Mouse (Mus musculus): ENCODE results near the gene Etfdh. TPM values are rescaled to one million over a fixed set of nuclear protein-coding genes. Genes with fewer than 3 reads are reported as not detected.
A peak's percentile ranks its signal among the peaks of the same experiment; 100 is the strongest.
"Not testable (repeated sequence)": the region's sequence is repeated elsewhere in the genome, so short reads cannot be mapped to it uniquely, and the experiment has no call there.

Gene Etfdh
- polyA plus RNA-seq, 1 experiment from 2014 or later = 38.8 TPM

- peak overlapping the region; percentile 39; the same call in 1 of the 2 replicates for H3K27ac ChIP-seq
- DNase-seq (no peak), ATAC-seq (ENCODE audit: low read depth) (no peak)
- H3K4me2 ChIP-seq = no peak overlapping the region
- peaks cover 86% of the 10 kb centered on the region for H3K4me1 ChIP-seq (replicated peaks)
- WGBS (ENCODE audit: insufficient replicate concordance) = 41% methylated on average over 5 of the region's 5 CpGs
- no peaks in the 10 kb centered on the region for H3K27me3 ChIP-seq
- H3K4me3 ChIP-seq (replicated peaks) = no peak overlapping the region
- no peak overlapping the region for H3K9ac ChIP-seq
- H3K9me3 ChIP-seq (replicated peaks) = no peaks in the 10 kb centered on the region
- H3K36me3 ChIP-seq = no peaks in the 10 kb centered on the region
Observed at GRCm38 (mm10) chr3:79576865-79577264, 52.4 kb downstream of the Etfdh start.

DNA sequence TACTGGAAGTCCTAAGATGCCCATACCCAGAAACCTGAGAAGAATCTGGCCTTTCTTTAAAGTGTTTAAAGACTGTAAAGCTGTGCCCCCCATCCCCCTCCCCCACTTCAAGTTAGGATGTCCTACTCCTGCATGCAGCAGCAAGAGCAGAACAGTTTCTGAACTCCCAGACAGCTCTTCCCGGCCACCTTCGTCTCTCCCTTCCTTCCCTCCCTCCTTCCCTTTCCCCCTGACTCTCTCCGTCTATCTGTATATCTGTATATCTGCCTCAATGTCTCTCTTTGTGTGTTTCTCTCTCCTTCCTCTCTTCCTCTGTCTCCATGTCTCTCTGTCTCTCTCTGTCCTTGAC is 52.9 kb downstream of the Etfdh start:
- ATAC-seq (ENCODE audit: low read depth) = no peak
- H3K4me2 ChIP-seq = no peak overlapping the region
- 24% methylated on average over 3 of the region's 3 CpGs for WGBS (ENCODE audit: insufficient replicate concordance)

GRCm38 (mm10) chr3:79575576-79576467 is 53.5 kb downstream of the Etfdh start:
- ATAC-seq (ENCODE audit: low read depth) = no peak
- Histone ChIP-seq H3K9ac (0 out of 2 replicates have a peak overlapping the region, but pooled peaks have one; percentile 31), H3K4me2 (no peak overlapping the region), H3K27me3 (no peaks in the 10 kb centered on the region), H3K4me3 (replicated peaks) (no peak overlapping the region), H3K27ac (peak overlapping the region; percentile 96), H3K9me3 (replicated peaks) (no peaks in the 10 kb centered on the region), H3K36me3 (no peaks in the 10 kb centered on the region), H3K4me1 (replicated peaks) (peaks cover 76% of the 10 kb centered on the region)
- no peak for DNase-seq
- 58% methylated on average over 10 of the region's 10 CpGs for WGBS (ENCODE audit: insufficient replicate concordance)

More for the DNA sequence above, 52.9 kb downstream of the Etfdh start:
- H3K9ac ChIP-seq = no peak overlapping the region
- H3K27me3 ChIP-seq = no peaks in the 10 kb centered on the region
- H3K36me3 ChIP-seq = no peaks in the 10 kb centered on the region
- no peaks in the 10 kb centered on the region for H3K9me3 ChIP-seq (replicated peaks)
- no peak overlapping the region for H3K4me3 ChIP-seq (replicated peaks)
- no peak for DNase-seq
- peak overlapping the region; percentile 39; the same call in 1 of the 2 replicates for H3K27ac ChIP-seq
- peaks cover 82% of the 10 kb centered on the region for H3K4me1 ChIP-seq (replicated peaks)

GRCm38 (mm10) chr3:79574336-79574735 is 55.0 kb downstream of the Etfdh start:
- no peaks in the 10 kb centered on the region for H3K9me3 ChIP-seq (replicated peaks)
- 22% methylated on average over 3 of the region's 3 CpGs for WGBS (ENCODE audit: insufficient replicate concordance)
- DNase-seq = peak; percentile 70
- peak; percentile 97 for ATAC-seq (ENCODE audit: low read depth)
- H3K9ac ChIP-seq = peak overlapping the region; percentile 63; the same call in 1 of the 2 replicates
- H3K27me3 ChIP-seq = no peaks in the 10 kb centered on the region
- peak overlapping the region; percentile 96 for H3K27ac ChIP-seq
- H3K36me3 ChIP-seq = no peaks in the 10 kb centered on the region
- H3K4me3 ChIP-seq (replicated peaks) = no peak overlapping the region
- peak overlapping the region; percentile 63 for H3K4me2 ChIP-seq
- peaks cover 66% of the 10 kb centered on the region for H3K4me1 ChIP-seq (replicated peaks)

GRCm38 (mm10) chr3:79573376-79573775 is 55.9 kb downstream of the Etfdh start:
- not testable (repeated sequence) for ATAC-seq (ENCODE audit: low read depth)
- Histone ChIP-seq H3K4me1 (replicated peaks) (peaks cover 67% of the 10 kb centered on the region), H3K27ac (peak overlapping the region; percentile 4; the same call in 1 of the 2 replicates)

GRCm38 (mm10) chr3:79572399-79572798 is 56.9 kb downstream of the Etfdh start:
- no peak for DNase-seq
- Histone ChIP-seq H3K9me3 (replicated peaks) (no peaks in the 10 kb centered on the region), H3K27ac (peak overlapping the region; percentile 4; the same call in 1 of the 2 replicates), H3K4me2 (no peak overlapping the region), H3K4me1 (replicated peaks) (peaks cover 60% of the 10 kb centered on the region), H3K9ac (no peak overlapping the region), H3K36me3 (no peaks in the 10 kb centered on the region), H3K4me3 (replicated peaks) (no peak overlapping the region), H3K27me3 (no peaks in the 10 kb centered on the region)
- WGBS (ENCODE audit: insufficient replicate concordance) = 63% methylated on average over 3 of the region's 3 CpGs
- ATAC-seq (ENCODE audit: low read depth) = no peak

More at GRCm38 (mm10) chr3:79573376-79573775, 55.9 kb downstream of the Etfdh start:
- not testable (repeated sequence) for H3K9me3 ChIP-seq (replicated peaks); H3K36me3 ChIP-seq; H3K9ac ChIP-seq; H3K4me2 ChIP-seq; DNase-seq; H3K4me3 ChIP-seq (replicated peaks); H3K27me3 ChIP-seq
- WGBS (ENCODE audit: insufficient replicate concordance) = 86% methylated on average over 5 of the region's 5 CpGs

GRCm38 (mm10) chr3:79569351-79569681 is 60.0 kb downstream of the Etfdh start:
- no peak overlapping the region for H3K4me3 ChIP-seq (replicated peaks)
- H3K9me3 ChIP-seq (replicated peaks) = no peaks in the 10 kb centered on the region
- no peaks in the 10 kb centered on the region for H3K27me3 ChIP-seq
- no peaks in the 10 kb centered on the region for H3K36me3 ChIP-seq
- peak overlapping the region; percentile 95; the same call in 1 of the 2 replicates for H3K27ac ChIP-seq
- H3K9ac ChIP-seq = no peak overlapping the region
- H3K4me2 ChIP-seq = no peak overlapping the region
- ATAC-seq (ENCODE audit: low read depth) (no peak), DNase-seq (no peak)
- H3K4me1 ChIP-seq (replicated peaks) = peaks cover 61% of the 10 kb centered on the region
- WGBS (ENCODE audit: insufficient replicate concordance) = 76% methylated on average over 3 of the region's 3 CpGs

GRCm38 (mm10) chr3:79568629-79569350 is 60.5 kb downstream of the Etfdh start:
- no peaks in the 10 kb centered on the region for H3K27me3 ChIP-seq
- H3K4me3 ChIP-seq (replicated peaks) = peak overlapping the region; percentile 97
- peak overlapping the region; percentile 95 for H3K27ac ChIP-seq
- H3K4me1 ChIP-seq (replicated peaks) = peaks cover 59% of the 10 kb centered on the region
- no peaks in the 10 kb centered on the region for H3K9me3 ChIP-seq (replicated peaks)
- H3K4me2 ChIP-seq = peak overlapping the region; percentile 82
- no peak for ATAC-seq (ENCODE audit: low read depth)
- H3K9ac ChIP-seq = peak overlapping the region; percentile 67
- WGBS (ENCODE audit: insufficient replicate concordance) = 87% methylated on average over 16 of the region's 16 CpGs
- no peak for DNase-seq
- H3K36me3 ChIP-seq = no peaks in the 10 kb centered on the region

DNA sequence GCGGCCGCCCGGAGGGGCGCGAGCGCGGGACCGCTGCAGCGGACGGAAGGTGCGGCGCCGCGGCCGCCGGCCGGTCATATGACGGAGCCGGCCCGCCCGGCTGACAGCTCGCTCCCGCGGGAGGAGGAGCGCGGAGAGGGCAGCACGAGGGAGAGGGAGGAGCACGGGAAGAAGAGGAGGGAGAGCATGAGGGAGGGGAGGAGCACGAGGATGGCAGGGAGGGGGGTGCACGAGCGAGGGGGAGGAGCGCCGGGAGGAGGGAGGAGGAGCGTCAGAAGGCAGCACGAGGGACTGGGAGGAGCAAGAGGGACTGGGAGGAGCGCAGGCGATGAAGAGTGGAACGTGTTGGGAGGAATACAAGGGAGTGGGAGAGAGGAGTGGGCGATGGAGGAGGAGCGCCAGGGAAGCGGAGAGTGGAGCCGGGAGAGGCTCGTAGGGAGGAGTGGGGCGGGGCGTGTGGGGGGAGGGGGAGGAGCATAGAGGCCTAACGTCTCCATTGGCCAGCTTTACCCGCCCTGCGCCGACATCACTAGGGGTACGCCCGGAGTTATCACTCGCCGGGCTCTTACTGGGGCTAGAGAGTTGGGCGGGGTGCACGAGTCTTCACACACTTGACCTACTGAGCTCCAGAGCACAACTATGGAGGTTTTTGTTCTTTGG is 61.5 kb downstream of the Etfdh start, which contains the start of gene Fnip2:
Gene Fnip2 (minus strand): TSS at position 94 of the 660 bp plus-strand sequence.
- H3K4me1 ChIP-seq (replicated peaks) = peaks cover 57% of the 10 kb centered on the region
- ATAC-seq (ENCODE audit: low read depth) = peak; percentile 94
- no peaks in the 10 kb centered on the region for H3K9me3 ChIP-seq (replicated peaks)
- peak; percentile 90 for DNase-seq
- H3K27ac ChIP-seq = peak within 1 kb of the TSS; percentile 95
- H3K27me3 ChIP-seq = no peaks in the 10 kb centered on the region
- H3K4me3 ChIP-seq (replicated peaks) = peak within 1 kb of the TSS; percentile 97
- H3K9ac ChIP-seq = peak within 1 kb of the TSS; percentile 99
- under 1% methylated on average over 53 of the region's 55 CpGs for WGBS (ENCODE audit: insufficient replicate concordance)
- peak within 1 kb of the TSS; percentile 82 for H3K4me2 ChIP-seq
- peaks cover 4% of the 10 kb centered on the region; the same call in 1 of the 2 replicates for H3K36me3 ChIP-seq

GRCm38 (mm10) chr3:79566716-79567691 is 62.3 kb downstream of the Etfdh start:
- peaks cover 57% of the 10 kb centered on the region for H3K4me1 ChIP-seq (replicated peaks)
- H3K27ac ChIP-seq = peak overlapping the region; percentile 95
- H3K36me3 ChIP-seq = peaks cover 8% of the 10 kb centered on the region; the same call in 1 of the 2 replicates
- no peaks in the 10 kb centered on the region for H3K9me3 ChIP-seq (replicated peaks)
- DNase-seq (no peak), ATAC-seq (ENCODE audit: low read depth) (peak; percentile 41)
- H3K27me3 ChIP-seq = no peaks in the 10 kb centered on the region
- H3K9ac ChIP-seq = peak overlapping the region; percentile 99
- WGBS (ENCODE audit: insufficient replicate concordance) = 3% methylated on average over 37 of the region's 60 CpGs
- H3K4me2 ChIP-seq = peak overlapping the region; percentile 82
- peak overlapping the region; percentile 97 for H3K4me3 ChIP-seq (replicated peaks)

Data from liver, embryonic 13.5 days (tissue).